Mouse (Mus musculus) heart, postnatal 0 days (tissue): ENCODE data around the gene Myh2.

Source experiments
- CTCF ChIP-seq: IDR thresholded peaks from 2 replicates; pipeline ENCODE4 v1.5.1; 2016; ENCODE audit warnings: antibody characterized with exemption, control low read depth, low read depth
- EP300 ChIP-seq: IDR thresholded peaks from 2 replicates; pipeline ENCODE4 v1.6.1; 2016; ENCODE audit warnings: antibody characterized with exemption, low read depth

- no peak for TF ChIP-seq EP300
- TF ChIP-seq CTCF: no peak
Measured at GRCm38 (mm10) chr11:67163701-67164100, 7.1 kb upstream of the Myh2 start.
